Mouse (Mus musculus): ENCODE results near the gene Olfr1315-ps1. TPM values are rescaled to one million over a fixed set of nuclear protein-coding genes. Genes with fewer than 3 reads are reported as not detected.

Olfr1315-ps1 gene
- not detected in 2 replicates for polyA plus RNA-seq (2014; fragmentation: Nextera tagmentation; extraction: Ambion mirVana)

GRCm38 (mm10) chr2:112115340-112115739 is at the start of gene Olfr1315-ps1:
Gene Olfr1315-ps1, minus strand, starts transcription at chr2:112115440.
- H3K4me2 ChIP-seq (ENCODE audit: low read length): no peak within 1 kb of the TSS
- DNase-seq (ENCODE audit: low spot score) (no peak), ATAC-seq (replicated peaks; ENCODE audit: low FRiP score, low TSS enrichment, low read depth) (no peak)
- no peak within 1 kb of the TSS for H3K4me3 ChIP-seq (ENCODE audit: low read depth, low read length)
- no peaks in the 10 kb centered on the region for H3K27me3 ChIP-seq (replicated peaks; ENCODE audit: control insufficient read depth, insufficient read depth, low read length)
- H3K36me3 ChIP-seq (ENCODE audit: control insufficient read depth, insufficient read depth, low read length): no peaks in the 10 kb centered on the region
- H3K4me1 ChIP-seq (replicated peaks; ENCODE audit: control insufficient read depth, insufficient read depth, low read length): no peaks in the 10 kb centered on the region
- WGBS: 72% methylated on average over 1 of the region's 1 CpGs
- H3K9ac ChIP-seq (ENCODE audit: low read length): no peak within 1 kb of the TSS
- H3K27ac ChIP-seq (ENCODE audit: low read depth): no peak within 1 kb of the TSS
- H3K9me3 ChIP-seq (ENCODE audit: control insufficient read depth, low read length): no peaks in the 10 kb centered on the region

- Histone ChIP-seq H3K4me3 (ENCODE audit: low read depth, low read length) (no peak within 1 kb of the TSS), H3K27ac (ENCODE audit: low read depth) (no peak within 1 kb of the TSS), H3K4me1 (replicated peaks; ENCODE audit: control insufficient read depth, insufficient read depth, low read length) (no peaks in the 10 kb centered on the region), H3K9me3 (ENCODE audit: control insufficient read depth, low read length) (no peaks in the 10 kb centered on the region), H3K4me2 (ENCODE audit: low read length) (no peak within 1 kb of the TSS), H3K36me3 (ENCODE audit: control insufficient read depth, insufficient read depth, low read length) (no peaks in the 10 kb centered on the region), H3K9ac (ENCODE audit: low read length) (no peak within 1 kb of the TSS), H3K27me3 (replicated peaks; ENCODE audit: control insufficient read depth, insufficient read depth, low read length) (no peaks in the 10 kb centered on the region)
- ATAC-seq (replicated peaks; ENCODE audit: low FRiP score, low TSS enrichment, low read depth): no peak
- DNase-seq (ENCODE audit: low spot score): no peak
These were observed 38.7 kb upstream of the Olfr1315-ps1 start, which contains the start of gene Olfr1318 for GRCm38 (mm10) chr2:112153898-112154297. Gene Olfr1318, plus strand, starts transcription at chr2:112154198.

GRCm38 (mm10) chr2:112140029-112140428 is 24.8 kb upstream of the Olfr1315-ps1 start, which contains the start of gene Olfr1317:
Gene Olfr1317, plus strand, starts transcription at chr2:112140329.
- ATAC-seq (replicated peaks; ENCODE audit: low FRiP score, low TSS enrichment, low read depth): no peak
- Histone ChIP-seq H3K4me2 (ENCODE audit: low read length) (no peak within 1 kb of the TSS), H3K4me1 (replicated peaks; ENCODE audit: control insufficient read depth, insufficient read depth, low read length) (no peaks in the 10 kb centered on the region), H3K27me3 (replicated peaks; ENCODE audit: control insufficient read depth, insufficient read depth, low read length) (no peaks in the 10 kb centered on the region), H3K4me3 (ENCODE audit: low read depth, low read length) (no peak within 1 kb of the TSS), H3K36me3 (ENCODE audit: control insufficient read depth, insufficient read depth, low read length) (no peaks in the 10 kb centered on the region), H3K27ac (ENCODE audit: low read depth) (no peak within 1 kb of the TSS), H3K9me3 (ENCODE audit: control insufficient read depth, low read length) (no peaks in the 10 kb centered on the region), H3K9ac (ENCODE audit: low read length) (no peak within 1 kb of the TSS)
- no peak for DNase-seq (ENCODE audit: low spot score)
- WGBS: 65% methylated on average over 2 of the region's 2 CpGs

GRCm38 (mm10) chr2:112134877-112135276 is 19.6 kb upstream of the Olfr1315-ps1 start, which contains the start of gene Olfr1316:
Gene Olfr1316, minus strand, starts transcription at chr2:112134977.
- Histone ChIP-seq H3K4me1 (replicated peaks; ENCODE audit: control insufficient read depth, insufficient read depth, low read length) (no peaks in the 10 kb centered on the region), H3K27me3 (replicated peaks; ENCODE audit: control insufficient read depth, insufficient read depth, low read length) (no peaks in the 10 kb centered on the region), H3K4me3 (ENCODE audit: low read depth, low read length) (no peak within 1 kb of the TSS), H3K27ac (ENCODE audit: low read depth) (no peak within 1 kb of the TSS), H3K4me2 (ENCODE audit: low read length) (no peak within 1 kb of the TSS), H3K36me3 (ENCODE audit: control insufficient read depth, insufficient read depth, low read length) (no peaks in the 10 kb centered on the region), H3K9ac (ENCODE audit: low read length) (no peak within 1 kb of the TSS), H3K9me3 (ENCODE audit: control insufficient read depth, low read length) (no peaks in the 10 kb centered on the region)
- DNase-seq (ENCODE audit: low spot score): no peak
- 88% methylated on average over 2 of the region's 2 CpGs for WGBS
- ATAC-seq (replicated peaks; ENCODE audit: low FRiP score, low TSS enrichment, low read depth): no peak

- Histone ChIP-seq H3K4me2 (ENCODE audit: low read length) (no peak within 1 kb of the TSS), H3K9ac (ENCODE audit: low read length) (no peak within 1 kb of the TSS), H3K27me3 (replicated peaks; ENCODE audit: control insufficient read depth, insufficient read depth, low read length) (no peaks in the 10 kb centered on the region), H3K4me1 (replicated peaks; ENCODE audit: control insufficient read depth, insufficient read depth, low read length) (no peaks in the 10 kb centered on the region), H3K36me3 (ENCODE audit: control insufficient read depth, insufficient read depth, low read length) (no peaks in the 10 kb centered on the region), H3K4me3 (ENCODE audit: low read depth, low read length) (no peak within 1 kb of the TSS), H3K9me3 (ENCODE audit: control insufficient read depth, low read length) (no peaks in the 10 kb centered on the region), H3K27ac (ENCODE audit: low read depth) (no peak within 1 kb of the TSS)
- no peak for ATAC-seq (replicated peaks; ENCODE audit: low FRiP score, low TSS enrichment, low read depth)
- DNase-seq (ENCODE audit: low spot score): no peak
These were observed 18.6 kb downstream of the Olfr1315-ps1 start, which contains the start of gene Olfr1314 for GRCm38 (mm10) chr2:112096681-112097080. Gene Olfr1314, minus strand, starts transcription at chr2:112096781.

- no peak within 1 kb of the TSS for H3K9ac ChIP-seq (ENCODE audit: low read length)
- no peaks in the 10 kb centered on the region for H3K36me3 ChIP-seq (ENCODE audit: control insufficient read depth, insufficient read depth, low read length)
- no peak for ATAC-seq (replicated peaks; ENCODE audit: low FRiP score, low TSS enrichment, low read depth)
These were observed 37.5 kb downstream of the Olfr1315-ps1 start, which contains the start of gene Olfr1313 for GRCm38 (mm10) chr2:112077743-112078142. Gene Olfr1313, minus strand, starts transcription at chr2:112077843.

More at GRCm38 (mm10) chr2:112077743-112078142, 37.5 kb downstream of the Olfr1315-ps1 start, which contains the start of gene Olfr1313:
- no peak for DNase-seq (ENCODE audit: low spot score)
- H3K27me3 ChIP-seq (replicated peaks; ENCODE audit: control insufficient read depth, insufficient read depth, low read length): no peaks in the 10 kb centered on the region
- no peak within 1 kb of the TSS for H3K4me2 ChIP-seq (ENCODE audit: low read length)
- no peak within 1 kb of the TSS for H3K27ac ChIP-seq (ENCODE audit: low read depth)
- no peaks in the 10 kb centered on the region for H3K9me3 ChIP-seq (ENCODE audit: control insufficient read depth, low read length)
- no peaks in the 10 kb centered on the region for H3K4me1 ChIP-seq (replicated peaks; ENCODE audit: control insufficient read depth, insufficient read depth, low read length)
- H3K4me3 ChIP-seq (ENCODE audit: low read depth, low read length): no peak within 1 kb of the TSS

Other genes with a start within 250 kb of the Olfr1315-ps1 start
- not detected in 2 replicates for gene Olfr1305, start 238.3 kb downstream of the Olfr1315-ps1 start, polyA plus RNA-seq (2014; fragmentation: Nextera tagmentation; extraction: Ambion mirVana)
- gene Olfr1306, start 199.2 kb downstream of the Olfr1315-ps1 start, polyA plus RNA-seq (2014; fragmentation: Nextera tagmentation; extraction: Ambion mirVana): not detected in 2 replicates
- not detected in 2 replicates for gene Olfr1307, start 166.0 kb downstream of the Olfr1315-ps1 start, polyA plus RNA-seq (2014; fragmentation: Nextera tagmentation; extraction: Ambion mirVana)
- gene Olfr1308, start 150.5 kb downstream of the Olfr1315-ps1 start, polyA plus RNA-seq (2014; fragmentation: Nextera tagmentation; extraction: Ambion mirVana): not detected in 2 replicates
- not detected in 2 replicates for gene Olfr1309, start 125.2 kb downstream of the Olfr1315-ps1 start, polyA plus RNA-seq (2014; fragmentation: Nextera tagmentation; extraction: Ambion mirVana)
- not detected in 2 replicates for gene Olfr1310, start 102.7 kb downstream of the Olfr1315-ps1 start, polyA plus RNA-seq (2014; fragmentation: Nextera tagmentation; extraction: Ambion mirVana)
- gene Olfr1311, start 91.0 kb downstream of the Olfr1315-ps1 start, polyA plus RNA-seq (2014; fragmentation: Nextera tagmentation; extraction: Ambion mirVana): not detected in 2 replicates
- not detected in 2 replicates for gene Olfr1312, start 65.2 kb downstream of the Olfr1315-ps1 start, polyA plus RNA-seq (2014; fragmentation: Nextera tagmentation; extraction: Ambion mirVana)
- not detected in 2 replicates for gene Olfr1313, start 37.6 kb downstream of the Olfr1315-ps1 start, polyA plus RNA-seq (2014; fragmentation: Nextera tagmentation; extraction: Ambion mirVana)
- gene Olfr1314, start 18.7 kb downstream of the Olfr1315-ps1 start, polyA plus RNA-seq (2014; fragmentation: Nextera tagmentation; extraction: Ambion mirVana): not detected in 2 replicates
- not detected in 2 replicates for gene Olfr1316, start 19.5 kb upstream of the Olfr1315-ps1 start, polyA plus RNA-seq (2014; fragmentation: Nextera tagmentation; extraction: Ambion mirVana)
- not detected in 2 replicates for gene Olfr1317, start 24.9 kb upstream of the Olfr1315-ps1 start, polyA plus RNA-seq (2014; fragmentation: Nextera tagmentation; extraction: Ambion mirVana)
- not detected in 2 replicates for gene Olfr1318, start 38.8 kb upstream of the Olfr1315-ps1 start, polyA plus RNA-seq (2014; fragmentation: Nextera tagmentation; extraction: Ambion mirVana)
- gene Lpcat4, start 124.0 kb upstream of the Olfr1315-ps1 start, polyA plus RNA-seq (2014; fragmentation: Nextera tagmentation; extraction: Ambion mirVana): 23.8 and 28.1 TPM in 2 replicates
- gene Nutm1, start 143.9 kb upstream of the Olfr1315-ps1 start, polyA plus RNA-seq (2014; fragmentation: Nextera tagmentation; extraction: Ambion mirVana): 0.08 TPM in 1 of 2 replicates, not detected in the other
- 255 and 275 TPM in 2 replicates for gene Nop10, start 146.5 kb upstream of the Olfr1315-ps1 start, polyA plus RNA-seq (2014; fragmentation: Nextera tagmentation; extraction: Ambion mirVana)
- gene Slc12a6, start 150.4 kb upstream of the Olfr1315-ps1 start, polyA plus RNA-seq (2014; fragmentation: Nextera tagmentation; extraction: Ambion mirVana): 17.7 and 18.1 TPM in 2 replicates
- gene Gm21985, start 150.9 kb upstream of the Olfr1315-ps1 start, polyA plus RNA-seq (2014; fragmentation: Nextera tagmentation; extraction: Ambion mirVana): not detected in 2 replicates

All from intestine, embryonic 14.5 days (tissue).